Mouse (Mus musculus) limb, embryonic 14.5 days (tissue): ENCODE data around the gene Dhx36. TPM values are rescaled to one million over a fixed set of nuclear protein-coding genes. Genes with fewer than 3 reads are reported as not detected.

Source experiments
- ATAC-seq: fragments of 200-750 bp; cut with Nextera tagmentation; 2 replicates; pipeline ENCODE4 v1.8.0; 2017; ENCODE audit warnings: low read depth, moderate number of reproducible peaks, moderate TSS enrichment; ENCODE audit not compliant: low FRiP score
- DNase-seq: peaks from one replicate; pipeline ENCODE4 v3.0.0-alpha.2; 2015; ENCODE audit warnings: low spot score
- H3K27ac ChIP-seq: fragments of 300-500 bp; sonication (generic); replicated peaks from 2 replicates; pipeline ENCODE4 v1.5.1; 2014; ENCODE audit warnings: low read depth, mild to moderate bottlenecking, low read length, moderate library complexity, mixed read lengths
- H3K27me3 ChIP-seq: fragments of 300-500 bp; sonication (generic); 2 replicates; pipeline ENCODE4 v1.6.1; 2014; ENCODE audit warnings: low read length, mixed read lengths; ENCODE audit not compliant: control insufficient read depth, insufficient read depth
- H3K36me3 ChIP-seq: fragments of 300-500 bp; sonication (generic); 2 replicates; pipeline ENCODE4 v1.6.1; 2014; ENCODE audit warnings: mild to moderate bottlenecking, low read length, moderate library complexity, mixed read lengths; ENCODE audit not compliant: control insufficient read depth, insufficient read depth
- H3K4me1 ChIP-seq: fragments of 300-500 bp; sonication (generic); 2 replicates; pipeline ENCODE4 v1.6.1; 2014; ENCODE audit warnings: antibody characterized with exemption, low read length, mixed read lengths; ENCODE audit not compliant: control insufficient read depth, insufficient read depth
- H3K4me2 ChIP-seq: fragments of 300-500 bp; sonication (generic); replicated peaks from 2 replicates; pipeline ENCODE4 v1.6.1; 2014; ENCODE audit warnings: low read depth, mild to moderate bottlenecking, low read length, moderate library complexity; ENCODE audit not compliant: severe bottlenecking
- H3K4me3 ChIP-seq: fragments of 300-500 bp; sonication (generic); replicated peaks from 2 replicates; pipeline ENCODE4 v1.5.1; 2014; ENCODE audit warnings: low read length
- H3K9ac ChIP-seq: fragments of 300-500 bp; sonication (generic); 2 replicates; pipeline ENCODE4 v1.6.1; 2014; ENCODE audit warnings: mild to moderate bottlenecking, low read depth, low read length, moderate library complexity; ENCODE audit not compliant: severe bottlenecking
- H3K9me3 ChIP-seq: fragments of 300-500 bp; sonication (generic); 2 replicates; pipeline ENCODE4 v1.6.1; 2016; ENCODE audit warnings: low read length; ENCODE audit not compliant: control insufficient read depth
- POLR2A ChIP-seq: fragments of 200-500 bp; IDR thresholded peaks from 2 replicates; pipeline ENCODE4 v1.8.0; 2012; ENCODE audit warnings: inconsistent platforms, mild to moderate bottlenecking, moderate library complexity, borderline replicate concordance; ENCODE audit not compliant: insufficient read depth, insufficient read length; ENCODE audit errors: extremely low read depth
- WGBS: fragments of 180-500 bp; shearing (Covaris S2); extraction: QIAGEN DNeasy Blood & Tissue Kit; methylation state at CpG from one replicate; pipeline ENCODE4 v1.1.7; 2014; 5-methylcytosine and 5-hydroxymethylcytosine counted together
- polyA plus RNA-seq, 2 experiments: library from polyadenylated mRNA; depleted of rRNA in 1 of 2; stranded (reverse) in 1 of 2; unstranded in 1 of 2; fragments of >200 nt; fragmentation: Nextera tagmentation in 1 of 2; extraction: Ambion mirVana in 1 of 2; gene quantifications; 2 replicates each; pipeline versions ENCODE4 v1.2.1 to v1.2.3; 2012 to 2014

Dhx36 gene
- polyA plus RNA-seq, 2 experiments = 35.7 to 36.5 TPM

DNA sequence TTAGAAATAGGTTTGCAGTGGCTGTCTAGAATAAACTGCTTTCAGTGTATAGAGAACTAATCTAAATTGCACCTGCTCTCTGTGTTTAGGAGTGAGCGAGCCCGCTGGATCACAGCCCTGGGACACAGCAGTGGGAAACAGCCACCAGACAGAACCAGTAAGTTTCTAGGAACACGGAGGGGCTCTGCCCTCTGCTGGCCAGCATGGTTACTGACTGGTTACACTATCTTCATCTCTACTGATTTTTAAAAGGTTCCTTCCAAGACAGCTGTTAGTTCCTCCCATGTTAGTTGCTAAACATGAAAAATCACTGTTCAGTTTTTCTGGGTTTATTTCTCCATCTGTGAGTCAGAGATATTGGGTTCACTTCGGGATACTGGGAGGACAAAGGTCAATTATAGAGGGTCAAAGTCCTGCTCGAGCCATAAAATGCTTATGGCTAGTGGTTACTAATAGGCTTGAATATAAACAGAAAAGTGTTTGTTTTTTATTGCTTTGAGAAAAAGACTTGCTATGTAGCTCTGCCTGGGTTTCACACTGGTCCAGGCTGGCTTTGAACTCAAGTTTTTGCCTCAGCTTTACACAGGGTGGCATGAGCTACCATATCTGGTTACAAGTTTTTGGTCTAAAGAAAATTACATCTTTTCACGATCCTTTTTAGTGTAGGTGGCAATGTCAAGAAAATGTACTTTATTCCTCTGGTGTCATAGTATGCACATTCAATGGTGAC is 48.4 kb downstream of the Dhx36 start:
- Histone ChIP-seq H3K27me3 (no peaks in the 10 kb centered on the region), H3K4me3 (no peak overlapping the region), H3K4me1 (no peaks in the 10 kb centered on the region), H3K27ac (no peak overlapping the region), H3K9me3 (no peaks in the 10 kb centered on the region), H3K4me2 (no peak overlapping the region), H3K36me3 (peaks cover 24% of the 10 kb centered on the region), H3K9ac (no peak overlapping the region)
- TF ChIP-seq POLR2A = no peak
- peak; percentile 77 for ATAC-seq
- 34% methylated on average over 6 of the region's 6 CpGs for WGBS
- peak; percentile 82 for DNase-seq

DNA sequence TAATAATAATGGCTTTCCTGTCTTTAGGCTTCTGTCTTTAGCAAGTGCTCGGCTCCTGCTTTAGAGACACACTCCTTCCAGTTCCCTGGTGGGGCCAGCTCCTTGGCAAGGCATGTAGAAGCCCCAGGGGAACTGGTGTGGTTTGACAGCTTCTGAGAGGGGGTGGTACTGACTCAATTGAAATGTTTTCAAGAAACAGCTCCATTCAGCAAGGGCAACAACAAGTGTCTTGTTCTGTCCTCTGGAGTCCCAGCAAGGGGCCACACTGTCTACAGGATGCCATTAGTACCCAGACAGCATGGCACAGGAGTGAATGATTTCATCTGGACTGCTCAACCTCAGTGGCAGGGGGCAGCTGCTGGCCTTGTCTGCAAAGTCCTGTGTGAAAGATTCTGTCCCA is 51.0 kb downstream of the Dhx36 start:
- no peaks in the 10 kb centered on the region for H3K9me3 ChIP-seq
- no peaks in the 10 kb centered on the region for H3K4me1 ChIP-seq
- DNase-seq (no peak), ATAC-seq (no peak)
- no peak overlapping the region for H3K9ac ChIP-seq
- H3K27me3 ChIP-seq = no peaks in the 10 kb centered on the region
- H3K27ac ChIP-seq = no peak overlapping the region
- WGBS = 38% methylated on average over 1 of the region's 1 CpGs
- no peak overlapping the region for H3K4me3 ChIP-seq
- TF ChIP-seq POLR2A = no peak
- H3K36me3 ChIP-seq = peaks cover 9% of the 10 kb centered on the region; the same call in 1 of the 2 replicates
- H3K4me2 ChIP-seq = no peak overlapping the region

DNA sequence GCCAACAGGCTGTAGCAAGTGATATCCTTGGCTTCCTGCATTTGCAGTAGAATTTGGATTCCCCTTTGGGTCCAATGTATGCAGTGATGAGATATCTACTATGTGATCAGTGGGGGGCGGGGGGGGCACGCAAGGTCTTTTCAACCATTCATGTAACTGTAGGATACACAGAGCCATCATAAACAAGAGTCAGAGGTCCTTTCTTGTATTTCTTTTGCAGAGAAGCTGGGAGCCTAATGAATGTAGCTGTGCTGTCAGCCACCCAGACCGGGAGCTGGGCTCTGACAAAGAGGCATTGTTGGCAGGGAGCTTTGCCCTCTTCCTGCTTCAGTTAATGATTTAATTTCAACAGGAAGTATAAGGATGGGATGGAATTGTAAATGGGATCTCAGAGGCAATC is 52.7 kb downstream of the Dhx36 start:
- Histone ChIP-seq H3K27me3 (no peaks in the 10 kb centered on the region), H3K9me3 (no peaks in the 10 kb centered on the region), H3K4me1 (no peaks in the 10 kb centered on the region), H3K4me3 (no peak overlapping the region), H3K36me3 (no peaks in the 10 kb centered on the region), H3K9ac (no peak overlapping the region), H3K4me2 (no peak overlapping the region), H3K27ac (no peak overlapping the region)
- no peak for TF ChIP-seq POLR2A
- ATAC-seq (no peak), DNase-seq (no peak)
- 63% methylated on average over 3 of the region's 3 CpGs for WGBS

DNA sequence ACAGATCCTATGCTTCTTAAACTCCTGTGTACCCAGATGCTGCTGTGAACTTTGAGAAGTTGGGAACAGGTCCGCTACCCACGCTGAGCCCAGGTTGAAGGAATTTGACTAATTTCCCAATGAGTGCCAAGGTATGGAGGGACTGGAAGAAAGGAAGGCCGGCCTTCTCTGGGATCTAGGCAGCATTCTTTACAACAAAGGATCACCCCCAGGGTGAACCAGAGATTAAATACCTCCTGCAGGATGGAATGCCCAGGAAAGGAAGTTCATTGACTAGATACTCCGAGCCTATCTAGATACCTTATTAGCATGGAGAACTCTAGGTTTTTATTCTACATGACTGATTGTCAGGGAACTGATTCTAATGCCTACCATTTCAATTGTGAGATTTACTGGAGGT is 53.8 kb downstream of the Dhx36 start:
- Histone ChIP-seq H3K4me2 (no peak overlapping the region), H3K4me1 (no peaks in the 10 kb centered on the region), H3K27ac (no peak overlapping the region), H3K27me3 (no peaks in the 10 kb centered on the region), H3K9ac (no peak overlapping the region), H3K9me3 (no peaks in the 10 kb centered on the region), H3K4me3 (no peak overlapping the region), H3K36me3 (0 out of 2 replicates have a peak, but pooled peaks cover 7% of the 10 kb centered on the region)
- ATAC-seq (no peak), DNase-seq (no peak)
- TF ChIP-seq POLR2A = no peak
- 61% methylated on average over 4 of the region's 4 CpGs for WGBS

DNA sequence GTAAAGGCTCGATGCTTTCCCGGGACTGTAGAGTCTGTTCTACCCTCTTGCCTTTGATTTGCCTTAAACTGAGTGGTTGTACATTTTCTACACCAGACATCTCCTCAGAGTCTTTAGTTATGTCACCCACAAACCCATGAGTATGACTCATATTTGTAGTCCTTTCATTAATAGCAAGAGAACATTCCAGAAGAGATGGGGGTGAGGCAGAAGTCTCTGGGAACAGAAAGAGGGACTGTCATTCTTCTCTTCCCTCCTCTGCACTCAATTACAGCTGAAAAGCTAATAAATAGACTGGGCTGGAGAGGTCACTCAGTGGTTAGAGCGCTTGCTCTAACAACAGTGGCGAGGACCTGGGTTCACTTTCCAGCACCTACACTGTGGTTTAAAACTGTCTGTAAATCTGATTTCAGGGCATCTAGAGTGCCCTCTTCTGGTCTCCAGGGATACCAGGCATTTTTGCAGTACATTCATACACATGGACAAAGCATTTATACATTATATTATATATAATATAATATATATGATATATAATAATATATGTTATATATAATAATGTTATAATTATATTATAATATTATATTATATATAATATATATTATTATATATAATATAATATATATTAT is 56.8 kb downstream of the Dhx36 start:
- no peaks in the 10 kb centered on the region for H3K4me1 ChIP-seq
- no peak for TF ChIP-seq POLR2A
- H3K27me3 ChIP-seq = no peaks in the 10 kb centered on the region
- ATAC-seq (no peak), DNase-seq (no peak)
- no peak overlapping the region for H3K4me3 ChIP-seq
- H3K4me2 ChIP-seq = no peak overlapping the region
- no peaks in the 10 kb centered on the region for H3K9me3 ChIP-seq
- H3K36me3 ChIP-seq = 0 out of 2 replicates have a peak, but pooled peaks cover 7% of the 10 kb centered on the region
- no peak overlapping the region for H3K27ac ChIP-seq
- no peak overlapping the region for H3K9ac ChIP-seq
- 83% methylated on average over 4 of the region's 4 CpGs for WGBS

DNA sequence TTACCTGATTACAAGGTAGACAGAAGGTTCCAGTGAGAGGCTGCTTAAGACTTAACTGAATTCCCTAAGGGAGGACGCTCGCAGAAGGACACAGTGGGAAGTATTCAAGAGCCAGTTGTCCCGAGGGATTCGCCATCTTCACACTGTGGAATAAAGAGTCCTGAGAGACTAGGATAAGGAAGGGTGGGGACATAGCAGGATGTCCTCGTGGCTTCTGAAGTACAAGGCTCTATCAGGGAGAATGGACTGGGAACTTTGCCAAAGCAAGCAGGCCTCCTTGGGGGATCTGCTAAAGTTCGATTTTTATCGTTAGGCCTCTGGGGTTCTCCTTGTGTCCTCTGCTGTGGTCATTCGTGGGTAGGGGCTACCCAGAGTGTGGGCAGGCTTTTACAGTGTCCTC is 59.7 kb downstream of the Dhx36 start:
- no peak overlapping the region for H3K9ac ChIP-seq
- H3K36me3 ChIP-seq = 0 out of 2 replicates have a peak, but pooled peaks cover 7% of the 10 kb centered on the region
- H3K27me3 ChIP-seq = no peaks in the 10 kb centered on the region
- no peak overlapping the region for H3K4me3 ChIP-seq
- no peaks in the 10 kb centered on the region for H3K4me1 ChIP-seq
- H3K27ac ChIP-seq = no peak overlapping the region
- DNase-seq (no peak), ATAC-seq (no peak)
- 79% methylated on average over 8 of the region's 8 CpGs for WGBS
- H3K9me3 ChIP-seq = no peaks in the 10 kb centered on the region
- no peak for TF ChIP-seq POLR2A
- H3K4me2 ChIP-seq = no peak overlapping the region
